8 mouse cellular contexts compared by ENCODE assay signal in genomic region chr11:101259261-101259712, GRCm38 (mm10). TPM values are rescaled to one million over a fixed set of nuclear protein-coding genes. Genes with fewer than 3 reads are reported as not detected.
DNase-seq lines count a peak whose midpoint lies in the region; ATAC-seq and TF ChIP-seq lines count a peak whose summit lies in the region.

No protein-coding gene starts in this region.

- H3K9ac ChIP-seq in lung, embryonic 16.5 days (ENCODE audit: low read length) = peak overlapping the region; percentile 77; the same call in 1 of the 2 replicates
- H3K9ac ChIP-seq in heart, embryonic 11.5 days (ENCODE audit: low read depth, low read length) = peak overlapping the region; percentile 88; the same call in 1 of the 2 replicates
- H3K9ac ChIP-seq in liver, embryonic 14.5 days (replicated peaks) = peak overlapping the region; percentile 88

- H3K27ac ChIP-seq in lung, embryonic 16.5 days (ENCODE audit: low read length) = peak overlapping the region; percentile 76
- peak overlapping the region; percentile 90 for H3K27ac ChIP-seq in heart, embryonic 11.5 days (ENCODE audit: low read depth, low read length)
- peak overlapping the region; percentile 72 for H3K27ac ChIP-seq in liver, embryonic 14.5 days

- peak overlapping the region; percentile 97 for H3K4me2 ChIP-seq in lung, embryonic 16.5 days (ENCODE audit: low read depth, low read length)
- H3K4me2 ChIP-seq in heart, embryonic 11.5 days = peak overlapping the region; percentile 96
- H3K4me2 ChIP-seq in liver, embryonic 14.5 days (ENCODE audit: low read depth) = peak overlapping the region; percentile 97

- no peak for TF ChIP-seq EP300 in liver, embryonic 14.5 days (IDR thresholded peaks at IDR 0.05; ENCODE audit: low read depth)

- H3K9me3 ChIP-seq in lung, embryonic 16.5 days (ENCODE audit: control insufficient read depth, low read length) = no peaks in the 10 kb centered on the region
- H3K9me3 ChIP-seq in heart, embryonic 11.5 days (replicated peaks; ENCODE audit: control insufficient read depth, low read length) = no peaks in the 10 kb centered on the region
- no peaks in the 10 kb centered on the region for H3K9me3 ChIP-seq in liver, embryonic 14.5 days (ENCODE audit: control insufficient read depth, low read length)

- H3K4me3 ChIP-seq in lung, embryonic 16.5 days (ENCODE audit: low read length) = peak overlapping the region; percentile 54
- peak overlapping the region; percentile 67 for H3K4me3 ChIP-seq in heart, embryonic 11.5 days (ENCODE audit: low read depth, low read length)
- H3K4me3 ChIP-seq in liver, embryonic 14.5 days (ENCODE audit: insufficient read depth in 1 of 2, low read depth in 2 of 2, low read length in 2 of 2) = peak overlapping the region; percentile 64 to 76

- ATAC-seq in lung, embryonic 16.5 days (ENCODE audit: low read depth) = peak; percentile 37
- ATAC-seq in heart, embryonic 11.5 days (replicated peaks; ENCODE audit: insufficient number of reproducible peaks, low FRiP score, low TSS enrichment) = 0 out of 2 replicates have a peak, but pooled peaks have one; percentile 20
- ATAC-seq in liver, embryonic 14.5 days (ENCODE audit: insufficient read depth) = no peak
- ATAC-seq in cerebellum, adult (ENCODE audit: insufficient number of reproducible peaks, low FRiP score, low TSS enrichment) = no peak

- peaks cover 32% of the 10 kb centered on the region for H3K4me1 ChIP-seq in lung, embryonic 16.5 days (replicated peaks; ENCODE audit: control insufficient read depth, insufficient read depth, low read length)
- peaks cover 60% of the 10 kb centered on the region for H3K4me1 ChIP-seq in heart, embryonic 11.5 days (ENCODE audit: control insufficient read depth, insufficient read depth, low read length)
- H3K4me1 ChIP-seq in liver, embryonic 14.5 days (replicated peaks; ENCODE audit: control insufficient read depth in 2 of 2, insufficient read depth in 2 of 2, low read length in 1 of 2) = peaks cover 26 to 33% of the 10 kb centered on the region in 2 experiments

- H3K27me3 ChIP-seq in lung, embryonic 16.5 days (ENCODE audit: control insufficient read depth, insufficient read depth, low read depth, low read length) = peaks cover 25% of the 10 kb centered on the region
- peaks cover 16% of the 10 kb centered on the region for H3K27me3 ChIP-seq in heart, embryonic 11.5 days (ENCODE audit: control insufficient read depth, insufficient read depth, low read length)
- H3K27me3 ChIP-seq in liver, embryonic 14.5 days (ENCODE audit: control insufficient read depth, insufficient read depth, low read length) = peaks cover 26% of the 10 kb centered on the region

- peaks cover 6% of the 10 kb centered on the region for H3K36me3 ChIP-seq in lung, embryonic 16.5 days (ENCODE audit: control insufficient read depth, insufficient read depth, low read length)
- H3K36me3 ChIP-seq in heart, embryonic 11.5 days (ENCODE audit: control insufficient read depth, insufficient read depth, low read length) = peaks cover 5% of the 10 kb centered on the region; the same call in 1 of the 2 replicates
- peaks cover 3% of the 10 kb centered on the region for H3K36me3 ChIP-seq in liver, embryonic 14.5 days (replicated peaks; ENCODE audit: control insufficient read depth, insufficient read depth, low read depth)

- whole genome bisulfite sequencing in lung, embryonic 16.5 days = 31% methylated on average over 6 of the region's 6 CpGs
- 27% methylated on average over 6 of the region's 6 CpGs for WGBS in heart, embryonic 11.5 days (ENCODE audit: insufficient replicate concordance)
- WGBS in liver, embryonic 14.5 days (ENCODE audit: insufficient replicate concordance) = 21% methylated on average over 6 of the region's 6 CpGs

- no peak for DNase-seq in lung, postnatal 14 days
- peak; percentile 64 to 68 for DNase-seq in kidney, postnatal 36 days
- DNase-seq in liver, embryonic 14.5 days (ENCODE audit: low read depth in 3 of 3, low spot score in 3 of 3) = no peak
- DNase-seq in telencephalon, adult 2 months (ENCODE audit: low read depth, low spot score) = peak; percentile 77
- DNase-seq in thymus, postnatal 36 days = no peak

- no peak for TF ChIP-seq CTCF in liver, embryonic 14.5 days (IDR thresholded peaks at IDR 0.05; ENCODE audit: low read depth)

RNA-seq across cellular contexts. Expression of gene Wnk4, which starts 1.1 kb away (rescaled TPM):
- 5.3 and 5.8 TPM in 2 replicates for polyA plus RNA-seq in lung, embryonic 16.5 days (2015; fragmentation: Nextera tagmentation; extraction: Ambion mirVana)
- 11.1 and 13.7 TPM in 2 replicates for polyA plus RNA-seq in heart, embryonic 11.5 days (2014; fragmentation: Nextera tagmentation; extraction: Ambion mirVana)
- 5.3 and 5.4 TPM in 2 replicates for polyA plus RNA-seq in liver, embryonic 14.5 days (2012; rRNA removed)
- 6.4 and 6.9 TPM in 2 replicates for polyA plus RNA-seq in liver, embryonic 14.5 days (2014; fragmentation: Nextera tagmentation; extraction: Ambion mirVana)

RNA-seq across cellular contexts. Expression of gene Vps25, which starts 5.8 kb away (rescaled TPM):
- 132 and 135 TPM in 2 replicates for polyA plus RNA-seq in lung, embryonic 16.5 days (2015; fragmentation: Nextera tagmentation; extraction: Ambion mirVana)
- 126 and 128 TPM in 2 replicates for polyA plus RNA-seq in heart, embryonic 11.5 days (2014; fragmentation: Nextera tagmentation; extraction: Ambion mirVana)
- 35.1 and 36.3 TPM in 2 replicates for polyA plus RNA-seq in liver, embryonic 14.5 days (2012; rRNA removed)
- 88.6 and 90.0 TPM in 2 replicates for polyA plus RNA-seq in liver, embryonic 14.5 days (2014; fragmentation: Nextera tagmentation; extraction: Ambion mirVana)

RNA-seq across cellular contexts. Expression of gene Ramp2, which starts 13.5 kb away (rescaled TPM):
- polyA plus RNA-seq in lung, embryonic 16.5 days (2015; fragmentation: Nextera tagmentation; extraction: Ambion mirVana) = 312 and 337 TPM in 2 replicates
- polyA plus RNA-seq in heart, embryonic 11.5 days (2014; fragmentation: Nextera tagmentation; extraction: Ambion mirVana) = 230 and 232 TPM in 2 replicates
- 15.1 and 17.5 TPM in 2 replicates for polyA plus RNA-seq in liver, embryonic 14.5 days (2012; rRNA removed)
- 19.0 and 19.2 TPM in 2 replicates for polyA plus RNA-seq in liver, embryonic 14.5 days (2014; fragmentation: Nextera tagmentation; extraction: Ambion mirVana)

RNA-seq across cellular contexts. Expression of gene Cntd1, which starts 19.5 kb away (rescaled TPM):
- polyA plus RNA-seq in lung, embryonic 16.5 days (2015; fragmentation: Nextera tagmentation; extraction: Ambion mirVana) = 1.9 and 3.2 TPM in 2 replicates
- 1.1 TPM in 2 replicates for polyA plus RNA-seq in heart, embryonic 11.5 days (2014; fragmentation: Nextera tagmentation; extraction: Ambion mirVana)
- 0.44 and 0.68 TPM in 2 replicates for polyA plus RNA-seq in liver, embryonic 14.5 days (2012; rRNA removed)
- polyA plus RNA-seq in liver, embryonic 14.5 days (2014; fragmentation: Nextera tagmentation; extraction: Ambion mirVana) = 0.44 and 0.72 TPM in 2 replicates

RNA-seq across cellular contexts. Expression of gene Coa3, which starts 19.6 kb away (rescaled TPM):
- 184 and 187 TPM in 2 replicates for polyA plus RNA-seq in lung, embryonic 16.5 days (2015; fragmentation: Nextera tagmentation; extraction: Ambion mirVana)
- 183 and 189 TPM in 2 replicates for polyA plus RNA-seq in heart, embryonic 11.5 days (2014; fragmentation: Nextera tagmentation; extraction: Ambion mirVana)
- polyA plus RNA-seq in liver, embryonic 14.5 days (2012; rRNA removed) = 58.7 and 84.8 TPM in 2 replicates
- polyA plus RNA-seq in liver, embryonic 14.5 days (2014; fragmentation: Nextera tagmentation; extraction: Ambion mirVana) = 109 and 122 TPM in 2 replicates

Comparison
In these comparisons a context has a peak if more than half of its experiments do, and no peak if none do; other contexts are left out.
1. ATAC-seq: peak in lung, embryonic 16.5 days (single experiment) and heart, embryonic 11.5 days (single experiment); none in liver, embryonic 14.5 days (single experiment) and cerebellum, adult (single experiment).
2. DNase-seq: peak in kidney, postnatal 36 days (2 of 2) and telencephalon, adult 2 months (single experiment); none in lung, postnatal 14 days (single experiment), liver, embryonic 14.5 days (0 of 3) and thymus, postnatal 36 days (0 of 2).
3. RNA of gene Ramp2, which starts 13.5 kb away (polyA plus RNA-seq): 312 to 337 TPM in lung, embryonic 16.5 days and 230 to 232 TPM in heart, embryonic 11.5 days; 15.1 to 19.2 TPM in liver, embryonic 14.5 days; every median in the first group is over 10 times any median in the second.
4. Peak in every context shown above with its lines, with median percentiles within 50 percentile points of each other: H3K27ac ChIP-seq, H3K4me2 ChIP-seq, H3K4me3 ChIP-seq and H3K9ac ChIP-seq.